Mouse (Mus musculus) hematopoietic stem cell, adult 5-6 weeks (primary cell): ENCODE data around the gene Emx2. TPM values are rescaled to one million over a fixed set of nuclear protein-coding genes. Genes with fewer than 3 reads are reported as not detected.

ENCODE experiments used
- ATAC-seq, 2 experiments: fragments of 125-278 bp in 1 of 2; replicated peaks in 1 of 2; 2 replicates each; pipeline ENCODE4 v1.8.0; 2016 to 2017; ENCODE audit warnings: inconsistent platforms in 2 of 2, mild to moderate bottlenecking in 2 of 2, moderate number of reproducible peaks in 2 of 2, low read depth in 1 of 2, moderate TSS enrichment in 1 of 2; ENCODE audit not compliant: low FRiP score in 2 of 2, poor library complexity in 2 of 2, severe bottlenecking in 2 of 2, insufficient read depth in 1 of 2, low TSS enrichment in 1 of 2
- total RNA-seq: library from RNA; stranded (forward); fragments of 172-1452, 232-1000 nt; gene quantifications from 2 replicates; pipeline ENCODE4 v1.2.3, GENCODE M21; 2017

The Emx2 gene
- total RNA-seq, 1 experiment from 2014 or later = not detected

DNA sequence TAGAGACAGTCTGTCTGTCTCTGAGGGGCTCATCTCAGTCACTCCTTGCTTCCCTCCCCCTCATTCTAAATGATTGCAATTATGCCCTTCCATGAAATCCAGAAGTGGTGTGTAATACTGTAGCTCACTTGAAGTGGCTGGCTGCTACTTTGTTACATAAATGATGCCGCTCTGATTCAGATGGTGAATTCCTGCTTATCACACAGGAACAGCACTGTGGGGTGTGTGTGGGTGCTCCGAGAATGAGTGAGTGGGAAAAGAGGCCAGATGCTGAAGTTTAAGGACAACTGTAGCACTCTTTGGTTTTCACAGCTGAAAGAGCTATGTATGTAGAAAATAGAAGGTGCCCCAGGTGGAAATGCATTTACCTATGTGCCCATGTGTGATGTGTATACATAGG lies 14.7 kb downstream of the Emx2 start:
- ATAC-seq = no peak

DNA sequence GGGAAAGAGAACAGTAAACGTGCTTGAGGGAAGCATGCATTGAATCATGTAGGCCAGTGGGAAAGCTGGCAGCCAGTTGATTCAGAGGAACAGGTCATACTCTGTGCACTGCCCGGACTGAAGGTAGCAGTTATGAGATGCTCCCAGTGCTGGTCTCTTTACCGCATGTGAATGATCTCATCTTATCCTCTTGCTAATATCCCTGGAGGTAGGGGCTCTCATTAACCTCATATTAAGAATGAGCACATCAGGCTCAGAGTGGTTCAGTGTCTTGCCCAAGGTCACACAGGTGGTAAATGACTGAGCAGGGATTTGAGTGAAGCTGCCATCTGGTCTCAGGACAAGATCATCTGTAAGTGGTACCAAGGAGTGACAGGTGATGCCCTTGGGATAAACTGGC lies 21.7 kb downstream of the Emx2 start:
- ATAC-seq = no peak

DNA sequence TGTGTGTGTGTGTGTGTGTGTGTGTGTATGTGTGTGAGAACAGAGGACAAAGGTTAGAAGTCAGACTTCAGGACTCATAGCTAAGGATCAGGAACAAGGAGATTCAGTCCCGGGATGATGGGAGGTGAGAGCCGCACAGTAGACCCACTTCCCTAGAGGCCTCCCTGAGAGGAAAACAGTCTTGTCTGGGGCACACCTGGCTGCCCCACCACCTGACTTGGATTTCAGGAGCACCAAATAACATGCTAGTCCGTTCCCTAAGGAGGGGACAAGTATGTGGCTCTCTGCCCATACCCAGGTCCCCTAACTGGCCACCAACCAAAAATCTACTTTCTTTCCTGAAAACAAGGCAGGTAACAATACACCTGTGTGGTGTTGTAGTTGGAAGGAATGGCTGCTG lies 22.4 kb downstream of the Emx2 start:
- no peak for ATAC-seq

DNA sequence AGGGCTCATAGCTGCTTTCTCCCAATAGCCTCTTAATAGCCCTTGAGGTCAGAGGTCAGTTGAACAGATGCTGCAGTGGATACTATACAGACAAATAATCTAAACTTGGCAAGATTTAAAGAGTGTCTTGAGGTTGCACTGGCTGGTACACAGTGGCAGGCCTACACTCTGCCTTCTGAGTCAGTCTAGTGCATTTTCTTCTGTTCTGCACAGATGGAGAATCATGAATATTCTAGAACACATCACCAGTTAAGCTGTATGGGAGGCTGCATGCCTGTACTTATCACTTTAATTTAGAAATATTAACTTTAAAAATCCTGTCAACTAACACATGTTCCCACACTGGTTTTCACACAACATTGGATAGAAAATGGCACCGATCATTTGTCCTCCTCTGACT lies 34.1 kb downstream of the Emx2 start:
- no peak for ATAC-seq

DNA sequence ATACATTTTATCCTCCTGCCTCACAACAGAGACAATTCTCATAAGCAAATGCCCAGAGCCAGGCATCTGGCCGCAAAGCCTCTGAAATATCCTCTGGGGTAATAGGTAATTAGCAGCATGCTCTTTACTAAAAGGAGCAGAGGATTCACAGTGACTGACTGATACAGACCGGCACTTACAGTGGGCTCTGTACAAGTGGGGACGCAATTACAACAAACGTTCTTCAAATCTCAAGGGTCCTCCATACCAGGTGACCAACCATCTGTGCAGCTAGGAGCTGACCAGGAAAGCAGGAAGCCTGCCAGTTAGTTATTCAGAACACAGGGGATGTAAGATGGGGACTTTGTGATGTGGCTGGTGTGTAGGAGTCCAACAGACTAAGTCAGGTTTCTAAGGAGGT lies 38.7 kb downstream of the Emx2 start:
- no peak for ATAC-seq

DNA sequence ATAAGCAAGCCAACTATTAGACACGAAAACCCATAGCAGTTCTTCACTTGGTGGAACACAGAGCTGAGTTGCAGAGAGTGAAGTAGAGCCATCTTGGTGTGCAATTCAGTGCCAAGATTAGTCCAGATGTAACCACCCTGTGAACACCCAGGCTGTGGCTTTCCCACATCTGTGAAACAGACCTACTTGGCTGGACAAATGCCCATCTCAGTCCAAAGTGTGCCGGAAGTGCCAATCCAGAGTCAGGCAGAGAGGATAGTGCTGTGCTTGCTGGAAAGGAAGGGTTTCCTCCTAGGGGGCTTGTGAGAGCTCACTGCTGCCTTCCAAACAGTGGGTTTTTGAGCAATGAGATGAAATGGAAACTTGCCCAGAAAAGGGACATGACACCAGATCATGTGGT lies 50.7 kb downstream of the Emx2 start:
- ATAC-seq = no peak

DNA sequence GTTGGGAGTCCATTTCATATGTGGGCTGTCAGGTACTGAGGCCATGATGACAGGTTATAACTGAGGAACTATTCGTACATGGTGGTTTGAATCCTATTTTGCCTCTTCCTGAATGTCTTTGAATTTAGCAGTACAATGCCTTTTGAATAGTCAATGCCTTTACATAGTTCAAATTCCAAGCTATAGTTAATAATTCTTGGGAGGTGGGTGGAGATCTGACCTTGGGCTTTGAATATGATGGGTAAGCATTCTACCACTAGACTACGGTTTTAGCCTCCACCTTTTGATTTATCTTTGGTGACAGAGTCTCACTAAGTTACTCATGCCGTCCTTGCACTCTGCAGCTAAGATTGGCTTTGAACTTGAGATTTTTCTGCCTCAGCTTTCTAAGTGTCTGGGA lies 55.0 kb downstream of the Emx2 start:
- ATAC-seq = no peak

Other genes with a start within 250 kb of the Emx2 start
- gene Kcnk18, start 239.2 kb upstream of the Emx2 start, total RNA-seq = not detected in 2 replicates
- 29.2 and 35.1 TPM in 2 replicates for gene Slc18a2, start 197.5 kb upstream of the Emx2 start, total RNA-seq
- gene Rps12-ps3, start 136.1 kb upstream of the Emx2 start, total RNA-seq = 623 and 738 TPM in 2 replicates
- 50.5 and 65.5 TPM in 2 replicates for gene Pdzd8, start 112.6 kb upstream of the Emx2 start, total RNA-seq